Mouse (Mus musculus) gonadal fat pad, adult 2 months (tissue): ENCODE data around the gene Ddi2. TPM values are rescaled to one million over a fixed set of nuclear protein-coding genes. Genes with fewer than 3 reads are reported as not detected.

Source experiments
- DNase-seq: peaks from one replicate; pipeline ENCODE4 v3.0.0-alpha.2; 2012; ENCODE audit warnings: low read depth
- polyA plus RNA-seq: library from polyadenylated mRNA; depleted of rRNA; stranded (reverse); fragments of >200 nt; gene quantifications from 2 replicates; pipeline ENCODE4 v1.2.3, GENCODE M21; 2012

Ddi2 gene
- polyA plus RNA-seq, 1 experiment: 12.0 TPM

DNA sequence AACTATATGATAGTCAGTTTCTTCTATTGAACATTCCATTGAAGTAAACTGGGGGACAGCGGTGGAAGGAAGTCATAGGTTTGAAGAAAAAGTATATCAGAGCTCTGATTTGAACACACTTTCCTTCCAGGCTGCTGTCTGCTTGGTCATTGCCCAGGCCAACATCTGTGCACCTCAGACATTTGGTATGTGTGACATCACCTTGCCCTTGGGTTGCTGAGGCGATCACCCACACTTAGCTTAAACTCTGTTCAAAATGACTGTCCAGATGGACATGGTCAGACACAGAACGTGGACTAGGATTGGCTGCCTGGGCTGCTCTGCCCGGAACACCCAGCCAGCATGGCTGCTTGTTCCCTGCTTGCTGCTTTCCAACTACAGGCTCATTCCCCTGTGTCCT lies 19.2 kb upstream of the Ddi2 start:
- DNase-seq: no peak

DNA sequence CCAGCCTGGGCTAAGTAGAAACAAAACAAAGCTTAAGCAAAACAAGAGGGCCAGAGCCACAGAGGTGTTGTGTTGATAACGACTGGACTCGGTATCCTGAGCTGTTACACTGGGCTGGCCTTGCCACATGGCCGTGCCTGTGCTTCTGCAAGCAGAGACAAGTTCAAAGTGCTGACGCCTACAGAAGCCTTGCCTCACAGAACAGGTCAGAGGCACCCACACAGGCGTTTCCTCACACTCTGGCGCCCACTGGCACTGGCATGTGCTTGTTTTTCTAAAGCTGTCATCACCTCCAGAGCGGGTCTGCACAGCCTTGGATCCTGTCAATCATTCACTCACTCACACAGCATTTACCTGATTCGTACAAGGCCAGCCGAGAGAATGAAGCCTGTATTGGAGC lies 18.6 kb upstream of the Ddi2 start:
- DNase-seq: peak; percentile 96

DNA sequence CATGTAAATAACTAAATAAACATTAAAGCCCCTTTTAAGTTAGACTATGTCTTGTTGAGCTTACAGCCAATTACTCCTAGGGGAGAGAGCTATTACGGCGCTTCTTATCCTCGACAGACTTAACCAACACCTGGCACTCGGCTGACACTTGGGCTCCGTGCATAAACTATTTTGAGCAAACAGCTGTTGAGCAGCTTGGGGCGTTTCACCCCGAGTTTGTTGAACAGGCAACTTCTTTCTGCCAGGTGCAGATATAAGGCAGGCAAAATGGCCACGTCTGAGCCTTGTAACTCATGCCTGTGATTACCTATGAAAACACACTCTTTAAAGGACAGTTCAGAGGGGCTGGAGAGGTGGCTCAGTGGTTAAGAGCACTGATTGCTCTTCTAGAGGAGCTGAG lies 14.8 kb upstream of the Ddi2 start:
- no peak for DNase-seq

DNA sequence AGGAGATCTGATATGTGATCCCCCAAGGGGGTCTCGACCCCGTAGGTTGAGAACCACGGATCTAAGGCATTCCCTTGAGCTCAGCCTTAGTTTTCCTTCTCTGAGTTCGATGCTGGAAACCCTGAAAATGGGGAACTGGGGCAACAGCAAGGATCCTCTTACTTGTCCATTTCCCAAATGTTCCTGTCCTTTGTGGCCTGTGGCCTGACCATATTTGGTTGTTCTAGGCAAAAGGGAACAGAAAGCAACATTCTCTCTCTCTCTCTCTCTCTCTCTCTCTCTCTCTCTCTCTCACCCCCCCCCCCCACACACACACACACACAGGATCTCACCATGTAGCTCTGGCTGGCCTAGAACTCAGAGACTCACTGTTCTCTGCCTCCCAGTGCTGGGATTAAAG lies 13.6 kb upstream of the Ddi2 start:
- no peak for DNase-seq

DNA sequence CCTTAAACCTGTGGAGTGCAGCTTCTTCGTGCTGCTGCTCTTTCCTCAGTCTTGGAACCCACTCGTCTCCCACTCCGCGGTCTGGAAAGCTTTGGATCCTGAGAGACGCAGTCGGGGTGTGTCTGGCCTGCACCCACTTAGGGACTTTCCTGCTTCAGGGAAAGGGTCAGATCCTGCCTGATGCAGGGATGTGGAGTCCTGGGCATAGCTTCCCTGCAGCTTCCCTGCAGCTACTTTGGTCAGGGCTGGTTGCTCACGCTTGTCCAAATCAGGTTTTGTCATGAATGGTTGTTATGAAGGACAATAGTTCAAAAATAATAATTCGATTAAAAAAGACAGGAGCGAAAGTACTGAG lies 12.0 kb upstream of the Ddi2 start:
- DNase-seq: no peak

DNA sequence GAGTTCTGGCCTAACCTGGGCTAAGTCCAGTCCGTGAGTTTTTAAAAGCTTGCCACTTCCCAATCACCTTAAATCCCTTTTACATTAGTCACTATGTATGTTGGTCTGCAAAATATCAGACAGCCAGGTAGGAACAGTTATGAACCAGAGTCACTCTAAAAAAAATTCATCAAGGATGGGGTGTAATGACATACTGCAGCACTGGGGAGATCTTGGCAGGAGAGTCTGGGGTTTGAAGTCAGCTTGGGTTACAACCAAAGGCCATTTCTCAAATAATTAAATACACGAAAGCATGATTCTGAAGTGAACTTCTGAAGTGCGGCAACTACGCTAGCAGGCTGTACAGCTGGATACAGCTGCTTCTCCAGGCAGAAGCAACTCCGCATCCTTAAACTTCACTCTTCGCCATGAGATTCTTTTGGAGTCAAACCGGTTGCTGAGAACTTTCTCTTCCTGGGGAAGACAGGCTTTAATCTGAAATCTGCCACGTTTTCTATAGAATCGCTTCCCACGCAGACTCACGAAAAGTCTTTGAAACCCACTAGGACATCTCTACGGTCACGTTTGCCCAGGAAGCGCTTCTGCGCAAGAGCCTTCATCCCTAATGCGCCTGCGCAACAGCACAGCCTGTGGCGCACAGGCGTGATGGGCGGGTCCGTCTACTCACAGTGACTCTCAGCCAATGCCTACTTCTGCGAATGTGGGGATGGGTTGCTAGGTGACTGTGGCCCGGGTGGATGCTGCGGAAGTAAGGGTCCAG lies 11.4 kb upstream of the Ddi2 start:
- DNase-seq: no peak

DNA sequence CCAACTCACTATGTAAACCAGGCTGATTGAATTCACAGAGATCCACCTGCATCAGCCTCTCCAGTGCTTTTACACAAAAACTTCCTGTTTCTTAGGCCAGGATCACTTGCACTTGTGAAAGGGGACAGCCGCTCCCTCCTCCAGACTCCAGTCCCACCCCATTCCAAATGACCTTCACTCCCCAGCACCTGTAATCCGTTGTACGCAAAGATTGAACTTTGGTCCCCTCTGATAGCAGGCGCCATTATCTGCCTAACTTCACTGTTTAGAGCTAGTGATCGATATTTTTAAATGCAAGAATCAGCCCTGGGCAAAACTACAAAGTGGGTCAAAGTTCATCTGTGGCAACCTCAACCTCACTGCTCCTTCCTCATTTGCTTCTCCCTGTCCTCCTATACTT lies 8.5 kb upstream of the Ddi2 start:
- no peak for DNase-seq

DNA sequence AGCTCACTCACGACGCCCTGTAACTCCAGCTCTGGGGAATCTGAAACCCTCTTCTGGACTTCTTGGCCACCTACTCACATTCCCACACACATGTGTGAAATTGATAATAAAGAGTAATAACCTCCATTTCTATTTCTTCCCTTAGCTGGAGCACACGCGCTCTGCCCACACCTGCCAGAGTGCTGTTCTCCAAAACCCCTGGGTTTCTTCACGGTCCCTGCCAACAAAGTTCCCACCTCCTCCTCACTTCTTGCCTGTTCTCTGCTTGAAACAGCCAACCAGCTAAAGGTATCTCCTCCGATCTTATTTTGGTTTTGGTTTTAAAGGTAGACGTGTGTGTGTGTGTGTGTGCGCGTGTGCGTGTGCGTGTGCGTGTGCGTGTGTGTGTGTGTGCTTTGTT lies 7.2 kb upstream of the Ddi2 start:
- no peak for DNase-seq

DNA sequence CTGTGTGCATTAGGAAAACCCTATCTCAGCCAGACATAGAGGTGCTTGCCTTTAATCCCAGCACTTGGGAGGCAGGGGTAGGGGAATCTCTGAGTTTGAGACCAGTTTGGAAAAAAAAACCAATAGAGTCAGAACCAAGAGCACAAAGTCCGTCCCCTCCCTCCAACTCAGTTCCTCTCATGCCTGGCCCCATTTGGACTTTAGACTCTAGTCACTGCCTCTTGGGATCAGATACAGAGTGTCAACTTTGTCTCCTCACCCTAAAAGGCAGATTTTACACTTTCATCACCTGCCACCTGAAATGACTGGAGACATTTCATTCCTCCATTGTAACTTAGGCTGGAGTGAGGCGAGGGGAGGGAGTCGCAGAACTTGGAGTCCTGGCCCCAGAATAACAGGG lies 6.0 kb upstream of the Ddi2 start:
- DNase-seq: no peak

DNA sequence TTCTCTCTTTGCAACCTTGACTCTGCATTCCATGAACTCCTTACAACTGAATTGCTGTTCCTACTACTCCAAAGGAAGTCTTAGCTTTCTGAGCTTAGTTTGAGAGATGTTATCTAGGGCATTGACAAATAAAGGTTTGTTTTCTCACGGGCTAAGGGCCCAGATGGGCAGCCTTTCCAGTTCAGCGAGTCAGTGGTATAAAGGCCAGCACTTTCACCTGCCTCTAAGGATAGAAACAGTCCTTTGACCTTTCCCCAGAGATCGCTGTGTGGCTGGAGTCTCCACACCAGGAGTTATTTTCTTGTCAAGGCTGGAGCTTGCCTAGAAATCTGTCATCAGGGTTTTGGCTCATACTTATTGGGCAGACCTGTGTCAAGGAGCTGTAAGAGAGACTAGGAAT lies 2.5 kb upstream of the Ddi2 start:
- peak; percentile 88 for DNase-seq

DNA sequence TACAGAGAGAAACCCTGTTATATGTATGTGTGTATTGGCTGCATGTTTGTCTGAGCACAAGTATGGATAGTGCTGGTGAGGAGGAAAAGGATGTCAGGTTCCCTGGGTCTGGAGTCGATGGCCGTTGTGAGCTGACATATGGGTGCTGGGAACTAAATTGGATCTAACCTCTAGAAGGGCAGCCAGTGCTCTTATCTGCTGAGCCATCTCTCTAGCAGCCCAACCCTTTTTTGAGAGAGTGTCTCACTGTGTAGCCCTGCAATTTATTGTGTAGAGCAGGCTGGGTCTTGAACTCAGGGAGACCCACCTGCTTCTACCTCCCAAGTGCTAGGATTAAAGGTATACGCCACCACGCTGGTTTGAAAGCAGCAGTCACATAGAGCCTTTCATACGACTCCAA lies 2.1 kb upstream of the Ddi2 start:
- DNase-seq: no peak

DNA sequence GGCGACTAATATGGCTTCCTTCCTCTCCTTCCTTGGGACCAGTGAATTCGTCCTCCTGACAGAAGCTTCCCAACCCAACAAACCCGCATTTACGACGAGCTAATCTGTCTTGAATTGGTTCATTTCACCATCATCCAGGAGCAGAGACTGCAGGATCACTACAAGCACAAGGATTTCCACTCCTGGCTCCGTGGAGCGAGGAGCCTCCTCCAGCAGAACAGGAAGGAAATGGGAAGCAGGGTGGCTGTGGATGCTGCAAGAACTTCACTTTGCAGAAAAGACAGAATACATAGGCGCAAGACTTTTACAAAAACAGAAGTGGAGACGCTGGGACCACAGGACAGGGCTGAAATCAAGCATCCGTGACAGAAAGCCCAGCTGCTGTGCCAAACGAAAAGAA lies 1.4 kb upstream of the Ddi2 start:
- DNase-seq: no peak

DNA sequence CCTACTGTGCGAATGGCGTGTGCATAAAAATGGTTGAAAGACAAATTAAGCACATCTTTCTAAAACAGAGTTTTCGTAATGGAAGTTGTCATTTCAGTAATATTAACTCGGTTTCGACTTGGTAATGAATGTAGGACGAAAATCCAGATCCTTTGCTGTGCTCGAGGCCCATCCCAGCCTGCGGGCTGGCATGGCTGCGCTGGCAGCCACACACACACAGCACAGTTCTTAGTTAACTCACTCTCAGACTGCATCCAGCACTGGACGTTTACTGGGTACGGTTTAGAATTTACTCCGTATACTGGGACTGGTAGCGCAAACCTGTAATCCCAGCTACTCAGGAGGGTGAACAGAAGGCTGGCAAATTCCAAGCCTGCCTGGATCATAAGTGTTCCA lies 452 bp upstream of the Ddi2 start:
- no peak for DNase-seq

DNA sequence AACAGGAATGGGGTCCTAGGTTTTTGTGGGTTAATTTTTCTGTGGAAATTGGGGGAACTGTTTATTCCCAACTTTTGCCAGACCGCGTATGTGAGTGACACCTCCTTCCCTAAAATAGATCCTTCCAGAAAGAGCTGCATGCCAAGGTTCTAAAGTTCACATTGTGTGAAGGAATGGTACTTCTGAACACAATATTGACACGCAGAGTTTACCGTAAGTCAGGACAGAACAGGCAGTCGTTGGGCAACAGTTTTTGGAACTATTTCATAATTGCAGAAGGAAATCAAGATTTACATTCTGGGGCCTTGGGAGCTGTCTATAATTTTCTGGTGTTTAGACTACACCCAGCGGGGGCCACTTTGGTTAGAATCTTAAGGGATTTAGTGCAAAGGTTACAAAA lies 1.3 kb downstream of the Ddi2 start:
- DNase-seq: no peak

DNA sequence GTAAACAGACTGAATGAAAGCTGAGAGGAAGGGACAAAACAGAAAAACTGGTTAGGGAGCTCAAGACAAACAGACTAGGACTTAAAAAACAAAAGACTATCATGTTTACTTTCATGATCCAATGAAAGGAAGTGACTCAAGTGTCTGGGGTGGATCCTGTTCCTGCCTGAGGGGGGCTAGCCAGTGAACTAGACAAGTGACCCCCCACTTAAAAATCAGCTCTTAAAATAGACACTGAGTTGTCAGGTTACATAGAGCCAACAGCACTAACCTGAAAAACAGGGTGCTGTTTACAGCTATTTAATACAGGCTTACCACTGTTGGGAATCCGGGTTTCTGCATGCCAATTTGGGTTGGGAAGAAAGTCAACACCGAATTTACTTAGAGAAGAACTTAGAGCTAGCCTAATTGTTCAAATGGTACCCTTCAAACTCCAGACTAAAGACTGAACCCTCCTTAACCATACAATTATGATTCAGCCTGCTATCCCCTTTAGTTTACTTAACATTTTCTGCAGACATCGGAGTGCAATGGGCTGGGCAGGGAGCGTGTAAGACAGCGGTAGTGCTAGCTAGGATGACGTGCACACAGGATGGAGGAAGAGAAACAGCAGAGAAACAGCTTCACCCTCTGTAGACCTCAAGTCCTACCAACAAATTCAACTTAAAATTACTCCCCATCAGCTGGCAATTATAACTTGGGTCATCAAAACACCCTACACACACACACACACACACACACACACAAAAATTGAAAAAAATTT lies 2.3 kb downstream of the Ddi2 start:
- no peak for DNase-seq

DNA sequence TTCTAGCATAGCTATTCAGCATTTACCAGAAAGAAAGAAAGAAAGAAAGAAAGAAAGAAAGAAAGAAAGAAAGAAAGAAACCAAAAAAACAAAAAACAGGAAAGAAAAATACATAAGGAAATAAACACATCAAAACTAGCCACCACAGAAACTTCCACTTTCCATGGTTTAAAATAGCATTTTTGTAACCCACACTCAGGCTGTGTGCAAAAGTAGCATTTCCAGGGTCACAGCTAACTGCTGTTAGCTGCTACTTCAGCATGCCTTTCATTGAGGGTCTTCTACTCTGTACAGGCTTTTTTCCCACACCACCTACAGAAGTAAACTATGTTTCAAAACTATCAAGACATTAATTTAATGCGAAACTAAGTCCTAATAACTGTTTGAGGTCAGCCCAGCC lies 3.9 kb downstream of the Ddi2 start:
- DNase-seq: no peak

DNA sequence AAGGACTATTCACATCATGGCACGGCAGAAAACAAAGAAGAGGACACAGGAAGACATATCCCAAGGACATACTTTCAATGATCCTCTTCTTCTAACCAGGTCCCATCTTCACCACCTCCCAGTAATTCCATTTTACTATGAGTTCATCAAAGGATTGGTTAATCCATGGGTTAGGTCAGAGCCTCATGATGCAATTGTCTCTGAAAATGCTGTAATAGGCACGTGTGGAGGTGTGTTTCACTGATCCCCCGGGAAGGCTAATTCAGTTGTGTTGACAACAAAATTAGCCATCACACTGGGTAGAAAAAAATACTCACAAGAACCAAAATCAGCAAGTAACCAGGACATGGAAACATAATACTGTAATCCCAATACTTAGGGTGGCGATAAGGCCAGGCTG lies 5.6 kb downstream of the Ddi2 start:
- no peak for DNase-seq

DNA sequence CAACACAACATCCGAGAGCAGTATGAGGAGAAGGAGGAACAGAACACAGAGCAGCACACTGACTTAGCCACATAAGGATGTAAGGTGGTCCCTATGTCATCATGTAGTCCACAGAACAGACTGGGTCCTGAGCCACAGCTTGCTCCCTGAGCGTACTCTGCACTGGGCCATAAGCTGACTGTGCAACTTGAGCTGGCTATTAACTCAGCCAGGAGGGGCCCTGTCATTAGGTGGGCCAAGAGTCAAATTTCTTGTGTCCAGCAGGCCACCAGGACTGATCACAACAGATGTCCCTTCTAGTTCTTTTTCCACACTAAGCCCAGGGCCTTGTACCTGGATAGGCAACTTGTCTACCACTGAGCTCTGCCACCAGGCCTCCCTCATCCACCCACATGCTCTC lies 8.2 kb downstream of the Ddi2 start:
- DNase-seq: no peak

DNA sequence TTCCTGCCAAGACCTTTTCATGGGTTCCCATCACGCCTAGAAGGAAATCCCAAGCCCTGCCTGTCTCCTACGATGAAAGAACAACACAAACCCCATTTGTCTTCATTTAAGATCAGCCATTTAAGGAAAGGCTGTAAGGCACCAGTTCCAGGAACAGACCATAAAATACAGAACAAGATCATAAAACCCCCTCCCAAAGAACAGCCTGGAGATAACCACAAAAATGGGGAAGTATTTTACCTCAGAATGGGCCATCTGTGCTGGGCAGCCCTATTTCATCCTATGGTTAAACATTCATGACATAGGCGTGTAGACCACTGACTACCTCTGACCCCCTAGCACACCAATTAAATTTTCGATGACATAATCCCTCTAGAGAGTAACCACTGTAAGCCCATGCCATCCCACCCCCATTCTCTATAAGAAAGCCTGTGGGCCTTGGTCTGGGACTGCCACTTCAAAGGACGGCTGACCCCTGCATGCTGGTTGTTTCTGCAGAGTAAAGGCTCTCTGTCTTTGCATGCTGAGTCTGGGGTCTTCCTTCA lies 9.5 kb downstream of the Ddi2 start:
- DNase-seq: no peak

DNA sequence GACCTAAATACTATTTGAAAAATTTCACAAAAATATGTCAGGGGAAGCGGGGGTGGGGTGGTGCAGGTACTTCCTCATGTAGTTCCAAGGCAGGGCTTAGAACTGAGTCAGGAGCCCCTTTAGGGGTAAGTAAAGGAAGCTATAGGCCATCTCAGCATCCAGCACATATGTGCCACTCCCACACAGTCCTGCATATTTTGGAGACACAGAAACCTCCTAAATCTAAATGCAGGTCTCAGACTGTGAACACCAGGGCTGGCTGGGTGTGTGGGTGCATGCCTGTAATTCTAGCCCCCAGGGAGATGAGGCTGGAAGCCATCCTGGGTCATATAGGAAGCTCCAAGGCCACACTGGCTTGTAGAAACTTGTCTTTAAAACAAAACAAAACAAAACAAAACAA lies 12.0 kb downstream of the Ddi2 start:
- no peak for DNase-seq

DNA sequence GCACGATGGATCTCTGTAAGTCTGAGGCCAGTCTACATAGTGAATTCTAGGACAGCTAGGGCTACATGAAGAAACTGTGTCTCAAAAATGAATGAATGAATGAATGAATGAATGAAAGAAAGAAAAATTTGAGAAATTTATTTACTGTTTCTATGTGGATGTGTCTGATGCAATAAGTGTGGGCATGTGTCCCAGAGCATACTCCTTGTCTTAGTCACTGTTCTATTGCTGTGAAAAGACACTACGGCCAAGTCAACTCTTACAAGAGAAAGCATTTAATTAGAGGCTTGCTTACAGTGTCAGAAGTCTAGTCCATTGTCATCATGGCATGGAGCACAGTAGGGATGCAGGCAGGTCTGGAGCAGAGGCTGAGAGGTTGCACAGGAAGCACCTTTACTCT lies 14.2 kb downstream of the Ddi2 start:
- DNase-seq: no peak

DNA sequence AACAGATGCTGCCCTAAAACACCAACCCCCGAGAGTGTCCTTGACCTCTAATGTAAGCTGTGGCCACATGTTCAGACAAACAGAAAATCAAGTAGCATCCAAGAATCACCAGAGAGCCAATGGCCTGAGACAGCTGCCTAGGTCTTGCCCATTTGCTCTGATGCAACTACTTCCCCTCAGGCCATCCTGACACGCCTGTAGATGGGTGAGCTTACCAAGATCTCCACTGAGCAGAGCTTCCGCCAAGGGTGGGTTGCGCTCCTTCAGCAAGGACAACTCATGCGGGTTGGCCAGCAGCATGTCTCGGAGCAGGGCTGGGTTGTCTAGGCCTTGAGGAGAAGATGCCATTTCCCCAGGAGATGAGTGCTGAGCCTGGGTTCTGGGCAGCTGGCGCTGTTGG lies 15.2 kb downstream of the Ddi2 start:
- no peak for DNase-seq

DNA sequence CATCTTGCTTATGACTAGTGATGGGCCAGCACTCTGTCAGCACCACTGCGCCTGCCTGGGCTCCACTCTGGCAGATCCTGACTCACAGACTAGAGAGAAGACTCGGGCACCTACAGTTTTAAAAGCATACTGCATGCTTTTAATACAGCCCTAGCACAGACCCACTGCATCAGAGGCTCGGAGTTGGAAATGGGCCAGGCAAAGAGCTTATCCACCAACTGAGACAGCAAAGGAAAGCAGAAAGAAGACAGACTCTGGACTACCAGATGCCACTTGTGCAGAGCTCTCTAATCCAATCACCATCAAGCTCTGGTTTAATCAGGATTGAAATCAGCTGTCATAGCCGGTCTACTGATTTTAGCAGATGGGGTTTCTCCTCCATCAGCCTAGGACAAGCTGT lies 17.9 kb downstream of the Ddi2 start:
- DNase-seq: no peak

DNA sequence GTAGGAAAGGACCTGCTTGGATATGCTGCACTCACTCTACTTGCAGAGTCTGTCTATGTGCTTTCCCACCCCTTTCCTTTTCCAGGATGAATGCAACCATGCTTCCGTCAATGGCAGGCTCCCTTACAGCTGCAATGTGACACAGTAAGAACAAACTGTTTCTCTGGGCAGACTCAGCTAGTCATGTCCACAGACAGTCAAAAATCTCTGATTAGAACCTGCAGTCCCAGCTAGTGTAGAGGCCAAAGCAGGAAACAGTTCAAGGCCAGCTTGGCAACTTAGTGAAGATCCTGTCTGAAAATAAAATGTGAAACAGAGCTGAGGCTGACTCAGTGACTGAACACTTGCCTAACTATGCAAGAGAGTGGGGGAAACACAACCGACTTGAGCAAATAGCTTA lies 18.6 kb downstream of the Ddi2 start:
- no peak for DNase-seq
